Mouse (Mus musculus) forelimb bud, embryonic 11.5 days (tissue): ENCODE data around the gene Angel2.
A peak's percentile ranks its signal among the peaks of the same experiment; 100 is the strongest.

ENCODE experiments used
- DNase-seq: peaks from one replicate; pipeline ENCODE4 v3.0.0-alpha.2; 2012; ENCODE audit warnings: low read depth, low spot score

Angel2 gene

DNA sequence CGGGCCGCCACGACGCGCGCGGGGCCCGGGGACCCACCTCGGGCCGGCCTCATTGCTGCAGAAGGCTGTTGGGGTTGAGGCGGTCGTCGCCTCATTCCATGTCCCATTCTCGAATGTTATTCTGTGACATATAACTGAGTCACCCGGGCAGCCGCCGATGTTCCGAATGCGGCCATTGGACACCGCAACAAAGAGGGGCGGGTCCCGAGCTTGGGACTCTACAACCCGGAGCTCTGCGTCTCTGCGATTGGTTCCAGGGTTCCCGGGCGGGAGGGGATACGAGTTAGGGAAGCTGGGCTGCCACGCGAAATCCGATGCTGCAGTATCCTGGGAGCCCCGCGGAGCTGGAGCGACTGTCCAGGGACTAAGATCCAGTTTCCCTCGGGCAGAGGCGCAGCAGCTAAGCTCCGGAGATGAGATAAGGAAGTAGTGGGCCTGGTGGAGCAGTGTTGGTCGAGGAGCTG lies 54.2 kb downstream of the Angel2 start, which contains the start of gene Vash2:
Gene Vash2 (minus strand): TSS at position 197 of the 464 bp plus-strand sequence.
- peak; percentile 92 for DNase-seq

DNA sequence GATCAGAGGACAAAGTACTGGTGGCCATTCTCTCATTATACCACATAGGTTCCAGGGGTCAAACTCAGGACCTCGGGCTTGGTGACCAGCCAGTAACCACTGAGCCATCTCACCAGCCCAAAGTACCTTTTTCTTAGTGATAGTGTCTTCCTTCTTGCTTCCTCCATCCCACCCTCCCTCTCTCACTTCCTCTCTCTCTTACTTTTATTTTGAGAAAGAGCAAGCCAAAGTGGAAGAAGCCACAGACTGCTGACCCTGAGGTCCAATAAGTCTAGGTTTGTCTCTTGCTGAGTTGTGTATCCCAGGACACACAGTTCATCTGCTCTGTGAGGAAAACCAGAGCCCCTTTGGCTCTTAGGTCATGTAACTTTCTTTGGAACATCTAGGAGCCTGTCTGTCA lies 55.6 kb downstream of the Angel2 start:
- DNase-seq = no peak

DNA sequence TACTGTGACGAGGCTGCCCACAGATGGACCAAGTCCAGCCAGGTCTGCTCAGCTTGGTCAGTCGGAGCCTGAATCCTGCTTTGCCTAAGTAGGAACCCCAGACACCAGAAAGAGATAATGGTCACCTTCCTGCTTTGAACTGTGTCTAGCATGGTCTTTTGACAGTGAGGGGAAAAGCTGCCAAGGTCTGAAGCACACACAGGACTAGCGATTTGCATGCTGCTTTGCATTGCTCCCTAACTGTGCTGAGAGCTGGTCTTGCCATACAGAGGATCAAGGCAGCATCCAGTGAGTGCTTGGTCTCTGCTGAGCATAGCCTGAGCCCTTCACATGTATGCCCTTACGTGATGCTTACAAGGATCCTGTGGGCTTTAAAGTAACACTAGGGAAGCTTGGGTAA lies 56.5 kb downstream of the Angel2 start:
- DNase-seq = no peak

DNA sequence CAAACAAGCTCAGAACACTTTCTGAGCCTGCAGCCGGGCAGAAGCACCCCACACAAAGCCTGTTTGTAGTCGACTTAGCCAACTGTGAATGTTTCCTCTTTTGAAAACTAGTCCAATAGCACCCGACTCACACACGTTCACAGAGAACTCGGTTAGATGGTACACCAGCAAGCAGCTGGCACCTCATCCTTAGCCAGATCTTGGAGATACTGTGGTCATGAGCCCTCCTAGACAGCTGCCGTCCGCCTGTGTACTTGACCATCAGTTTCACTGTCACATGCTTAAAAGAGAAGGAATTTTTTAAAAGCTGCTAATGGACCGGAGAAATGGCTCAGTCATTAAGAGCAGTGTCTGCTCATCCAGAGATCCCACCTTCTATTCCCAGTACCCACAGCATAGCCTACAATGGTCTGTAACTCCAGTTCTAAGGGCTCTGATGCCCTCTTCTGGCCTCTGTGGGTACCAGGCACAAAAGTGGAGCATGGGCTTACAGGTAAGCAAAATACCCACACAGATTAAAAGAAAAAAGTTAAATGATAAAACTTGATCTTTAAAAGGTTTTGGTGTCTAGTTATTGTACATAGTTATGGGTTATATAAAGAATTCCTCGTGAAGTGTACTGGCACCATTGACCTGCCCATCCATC lies 64.6 kb downstream of the Angel2 start:
- DNase-seq = no peak

DNA sequence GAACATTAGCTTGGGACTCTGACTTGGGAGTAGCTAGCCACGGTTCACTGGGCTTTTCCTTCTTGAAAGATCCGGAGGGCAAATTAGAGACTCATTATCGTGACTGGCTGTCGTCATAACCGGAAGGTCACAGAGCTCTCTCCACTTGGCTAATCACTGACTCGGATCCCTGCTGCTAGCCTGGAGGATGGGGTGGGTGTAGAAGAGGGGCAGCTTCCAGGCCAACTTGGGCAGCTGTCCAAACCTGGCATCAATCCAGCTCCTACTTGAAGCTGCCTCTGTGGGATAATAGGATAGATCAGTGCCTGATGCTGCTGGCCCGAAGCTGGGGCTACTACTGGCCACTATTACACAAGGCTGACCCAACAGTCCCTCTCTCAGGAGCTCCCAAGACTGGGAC lies 70.6 kb downstream of the Angel2 start:
- DNase-seq = no peak

DNA sequence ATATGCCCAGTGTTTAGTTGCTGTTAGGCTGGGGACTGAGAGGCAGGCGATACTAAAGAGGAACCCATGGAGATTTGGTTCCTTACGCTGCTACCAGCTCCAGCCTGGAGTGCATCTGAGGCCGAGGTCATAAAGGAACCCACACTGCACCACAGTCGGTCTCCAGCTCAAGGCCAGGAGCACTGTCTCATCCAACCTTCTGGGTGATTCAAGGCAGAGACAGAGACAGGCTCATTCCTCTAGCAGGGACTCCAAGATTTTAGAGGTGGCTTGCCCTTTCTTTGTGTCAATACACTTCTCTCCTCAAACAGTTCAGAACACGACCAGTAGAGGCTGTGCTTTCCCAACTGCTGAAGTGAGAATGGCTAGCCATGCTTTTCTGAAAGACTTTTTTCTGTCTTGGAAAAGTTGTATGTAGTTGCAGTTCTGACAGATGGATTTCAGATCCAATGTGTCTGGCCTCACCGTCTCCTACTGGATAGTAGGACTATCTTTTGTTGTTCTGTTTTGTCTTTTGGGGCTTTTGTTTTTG lies 71.5 kb downstream of the Angel2 start:
- DNase-seq = no peak
